Mouse (Mus musculus) spleen, adult 2 months (tissue): ENCODE results near the gene Tspan6.

Experiments
- CTCF ChIP-seq: fragments of 200-500 bp; IDR thresholded peaks from 2 replicates; pipeline ENCODE4 v1.5.1; 2011; ENCODE audit warnings: mild to moderate bottlenecking, inconsistent platforms; ENCODE audit not compliant: insufficient read depth, insufficient read length, insufficient replicate concordance; ENCODE audit errors: extremely low read depth
- POLR2A ChIP-seq: fragments of 200-500 bp; IDR thresholded peaks from 2 replicates; pipeline ENCODE4 v1.6.1; 2011; ENCODE audit warnings: low read depth, low read length, inconsistent platforms

GRCm38 (mm10) chrX:133888111-133888510, 10.1 kb downstream of the Tspan6 start:
- no peak for TF ChIP-seq POLR2A
- TF ChIP-seq CTCF, result no peak
